Mouse (Mus musculus) midbrain, embryonic 11.5 days (tissue): ENCODE results near the gene Dync1h1. TPM values are rescaled to one million over a fixed set of nuclear protein-coding genes. Genes with fewer than 3 reads are reported as not detected.

ENCODE experiments used
- ATAC-seq: fragments of 200-750 bp; cut with Nextera tagmentation; 2 replicates; pipeline ENCODE4 v1.8.0; 2017; ENCODE audit warnings: moderate TSS enrichment, moderate library complexity; ENCODE audit not compliant: low FRiP score
- DNase-seq: peaks from one replicate; pipeline ENCODE4 v3.0.0; 2015; ENCODE audit warnings: low spot score; ENCODE audit errors: missing footprints
- H3K27ac ChIP-seq: fragments of 300-500 bp; sonication (generic); 2 replicates; pipeline ENCODE4 v1.5.1; 2014; ENCODE audit warnings: low read depth, low read length
- H3K27me3 ChIP-seq: fragments of 300-500 bp; sonication (generic); 2 replicates; pipeline ENCODE4 v1.6.1; 2014; ENCODE audit warnings: mild to moderate bottlenecking, low read length, moderate library complexity, mixed read lengths; ENCODE audit not compliant: control insufficient read depth, insufficient read depth
- H3K36me3 ChIP-seq: fragments of 300-500 bp; sonication (generic); 2 replicates; pipeline ENCODE4 v1.6.1; 2014; ENCODE audit warnings: mild to moderate bottlenecking, low read length, moderate library complexity, mixed read lengths; ENCODE audit not compliant: control insufficient read depth, insufficient read depth
- H3K4me1 ChIP-seq: fragments of 300-500 bp; sonication (generic); 2 replicates; pipeline ENCODE4 v1.6.1; 2014; ENCODE audit warnings: low read length; ENCODE audit not compliant: control insufficient read depth, insufficient read depth
- H3K4me2 ChIP-seq: fragments of 300-500 bp; sonication (generic); 2 replicates; pipeline ENCODE4 v1.6.1; 2014; ENCODE audit warnings: mild to moderate bottlenecking, moderate library complexity
- H3K4me3 ChIP-seq: fragments of 300-500 bp; sonication (generic); 2 replicates; pipeline ENCODE4 v1.5.1; 2014; ENCODE audit warnings: low read depth, low read length
- H3K9ac ChIP-seq: fragments of 300-500 bp; sonication (generic); 2 replicates; pipeline ENCODE4 v1.6.1; 2014; ENCODE audit warnings: low read length
- H3K9me3 ChIP-seq: fragments of 300-500 bp; sonication (generic); 2 replicates; pipeline ENCODE4 v1.6.1; 2016; ENCODE audit warnings: low read length; ENCODE audit not compliant: control insufficient read depth
- WGBS: fragments of 180-500 bp; shearing (Covaris S2); extraction: QIAGEN DNeasy Blood & Tissue Kit; methylation state at CpG from one replicate; pipeline ENCODE4 v1.1.7; 2014; 5-methylcytosine and 5-hydroxymethylcytosine counted together
- polyA plus RNA-seq: library from polyadenylated mRNA; unstranded; fragments of >200 nt; fragmentation: Nextera tagmentation; extraction: Ambion mirVana; gene quantifications from 2 replicates; pipeline ENCODE4 v1.2.1, GENCODE M21; 2014

The Dync1h1 gene
- polyA plus RNA-seq, 1 experiment from 2014 or later, result 74.9 TPM

GRCm38 (mm10) chr12:110566366-110566765, 34.9 kb upstream of the Dync1h1 start:
- no peaks in the 10 kb centered on the region; the same call in 1 of the 2 replicates for H3K4me1 ChIP-seq
- H3K9ac ChIP-seq, result no peak overlapping the region
- H3K9me3 ChIP-seq, result no peaks in the 10 kb centered on the region
- 91% methylated on average over 8 of the region's 9 CpGs for WGBS
- H3K4me2 ChIP-seq, result no peak overlapping the region
- peaks cover 13% of the 10 kb centered on the region; the same call in 1 of the 2 replicates for H3K36me3 ChIP-seq
- no peak for DNase-seq
- H3K27me3 ChIP-seq, result no peaks in the 10 kb centered on the region
- ATAC-seq, result no peak
- no peak overlapping the region for H3K27ac ChIP-seq
- H3K4me3 ChIP-seq, result no peak overlapping the region

- Histone ChIP-seq H3K4me3 (no peak overlapping the region), H3K9ac (no peak overlapping the region), H3K36me3 (peaks cover 11% of the 10 kb centered on the region; the same call in 1 of the 2 replicates), H3K4me1 (no peaks in the 10 kb centered on the region), H3K27ac (no peak overlapping the region), H3K27me3 (no peaks in the 10 kb centered on the region), H3K9me3 (no peaks in the 10 kb centered on the region), H3K4me2 (no peak overlapping the region)
- WGBS, result 87% methylated on average over 10 of the region's 10 CpGs
- ATAC-seq, result no peak
- peak; percentile 28 for DNase-seq
These were observed 30.2 kb upstream of the Dync1h1 start for GRCm38 (mm10) chr12:110571050-110571449.

DNA sequence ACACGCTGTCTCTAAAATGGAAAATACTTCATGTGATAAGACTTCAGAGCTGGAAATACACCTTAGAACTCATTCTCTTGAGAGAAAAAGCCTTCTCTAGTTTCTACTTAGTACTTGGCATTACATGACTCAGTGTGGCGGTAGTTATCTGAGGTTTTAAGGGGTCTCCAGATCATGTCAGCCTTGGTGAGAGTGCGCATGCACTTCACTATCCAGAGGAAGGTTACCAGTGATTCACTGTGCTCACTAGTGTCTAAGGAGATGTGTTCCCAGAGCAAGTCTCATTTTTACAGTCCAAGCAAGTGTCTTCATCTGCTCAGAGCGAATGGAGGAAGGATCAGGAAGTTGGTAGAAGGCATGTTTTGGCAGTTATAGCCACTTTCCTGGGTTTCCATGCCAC, 28.9 kb upstream of the Dync1h1 start:
- Histone ChIP-seq H3K36me3 (peaks cover 10% of the 10 kb centered on the region; the same call in 1 of the 2 replicates), H3K4me3 (no peak overlapping the region), H3K4me2 (no peak overlapping the region), H3K4me1 (no peaks in the 10 kb centered on the region), H3K27me3 (no peaks in the 10 kb centered on the region), H3K9me3 (no peaks in the 10 kb centered on the region), H3K27ac (no peak overlapping the region), H3K9ac (no peak overlapping the region)
- DNase-seq, result peak; percentile 65
- no peak for ATAC-seq
- 97% methylated on average over 4 of the region's 4 CpGs for WGBS

DNA sequence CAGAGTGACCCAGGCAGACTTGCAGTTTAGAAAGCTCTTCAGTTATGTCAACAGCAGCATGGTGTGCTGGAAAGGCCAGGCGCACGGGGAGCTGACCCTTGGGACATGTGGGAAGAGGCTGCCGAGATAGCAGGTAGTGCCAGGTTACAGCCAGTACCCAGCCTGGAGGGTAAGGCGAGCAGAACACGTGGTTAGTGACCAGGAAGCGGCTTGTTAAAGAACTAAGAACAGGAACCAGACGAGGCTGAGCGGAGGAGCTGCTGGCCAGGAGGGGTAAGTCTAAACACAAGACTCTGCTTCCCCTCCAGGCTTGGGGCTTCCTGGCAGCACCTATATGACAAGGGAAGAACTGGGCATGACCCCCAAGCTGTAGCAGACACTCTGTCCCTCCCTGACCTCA, 27.6 kb upstream of the Dync1h1 start:
- Histone ChIP-seq H3K4me2 (no peak overlapping the region), H3K27me3 (no peaks in the 10 kb centered on the region), H3K9ac (no peak overlapping the region), H3K27ac (no peak overlapping the region), H3K9me3 (no peaks in the 10 kb centered on the region), H3K4me1 (no peaks in the 10 kb centered on the region), H3K36me3 (0 out of 2 replicates have a peak, but pooled peaks cover 3% of the 10 kb centered on the region), H3K4me3 (no peak overlapping the region)
- no peak for ATAC-seq
- DNase-seq, result peak; percentile 37
- 87% methylated on average over 8 of the region's 8 CpGs for WGBS

- Histone ChIP-seq H3K4me2 (no peak overlapping the region), H3K4me1 (no peaks in the 10 kb centered on the region), H3K9me3 (no peaks in the 10 kb centered on the region), H3K27me3 (no peaks in the 10 kb centered on the region), H3K27ac (no peak overlapping the region), H3K4me3 (no peak overlapping the region), H3K36me3 (no peaks in the 10 kb centered on the region), H3K9ac (no peak overlapping the region)
- ATAC-seq (no peak), DNase-seq (peak; percentile 26)
- WGBS, result 77% methylated on average over 4 of the region's 4 CpGs
These were observed 25.3 kb upstream of the Dync1h1 start for GRCm38 (mm10) chr12:110575926-110576325.

- H3K4me3 ChIP-seq, result no peak overlapping the region
- H3K9me3 ChIP-seq, result no peaks in the 10 kb centered on the region
- no peaks in the 10 kb centered on the region for H3K27me3 ChIP-seq
- DNase-seq (peak; percentile 12), ATAC-seq (no peak)
- WGBS, result 90% methylated on average over 9 of the region's 9 CpGs
- no peak overlapping the region for H3K9ac ChIP-seq
- H3K4me1 ChIP-seq, result no peaks in the 10 kb centered on the region
- H3K27ac ChIP-seq, result no peak overlapping the region
- no peak overlapping the region for H3K4me2 ChIP-seq
- H3K36me3 ChIP-seq, result no peaks in the 10 kb centered on the region
These were observed 22.9 kb upstream of the Dync1h1 start for GRCm38 (mm10) chr12:110578333-110578732.

- DNase-seq (no peak), ATAC-seq (no peak)
- Histone ChIP-seq H3K9ac (no peak overlapping the region), H3K36me3 (no peaks in the 10 kb centered on the region), H3K4me3 (no peak overlapping the region), H3K27ac (no peak overlapping the region), H3K9me3 (no peaks in the 10 kb centered on the region), H3K27me3 (no peaks in the 10 kb centered on the region), H3K4me2 (no peak overlapping the region), H3K4me1 (peaks cover 9% of the 10 kb centered on the region)
- WGBS, result 84% methylated on average over 6 of the region's 6 CpGs
These were observed 12.6 kb upstream of the Dync1h1 start for GRCm38 (mm10) chr12:110588622-110589021.

GRCm38 (mm10) chr12:110590804-110591259, 10.4 kb upstream of the Dync1h1 start:
- 2% methylated on average over 15 of the region's 15 CpGs for WGBS

DNA sequence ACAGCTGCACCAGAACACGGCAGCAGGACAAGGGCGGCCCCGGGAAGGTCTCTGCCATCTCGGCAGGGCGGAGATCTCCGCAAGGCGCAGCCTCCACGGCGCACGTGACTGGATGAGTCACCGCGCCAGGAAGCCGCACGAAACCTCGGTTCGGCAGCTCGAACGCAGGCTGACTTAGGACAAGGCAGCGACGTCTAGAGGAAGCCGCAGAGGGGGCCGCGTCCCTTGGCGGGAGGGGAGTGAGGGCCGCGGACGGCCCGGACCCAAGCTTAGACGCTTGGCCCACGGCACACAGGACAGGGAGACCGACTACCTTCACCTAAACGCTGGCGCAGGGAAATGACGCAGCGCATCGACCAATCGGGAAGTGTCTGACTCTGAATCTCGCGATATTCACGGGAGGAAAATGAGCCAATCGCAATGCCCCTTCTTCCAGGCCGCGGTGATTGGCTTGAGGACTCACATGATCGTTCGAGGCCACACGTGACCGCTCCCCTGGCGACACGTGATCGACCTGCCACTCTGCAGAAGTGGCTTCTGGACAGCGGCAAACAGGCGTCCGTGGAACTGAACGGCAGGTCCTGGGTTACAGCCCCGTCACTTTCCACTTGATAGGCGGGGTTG, 9.9 kb upstream of the Dync1h1 start:
- no peaks in the 10 kb centered on the region for H3K9me3 ChIP-seq
- peak overlapping the region; percentile 91 for H3K9ac ChIP-seq
- peak overlapping the region; percentile 88 for H3K4me3 ChIP-seq
- H3K4me1 ChIP-seq, result peaks cover 9% of the 10 kb centered on the region
- peak overlapping the region; percentile 62 for H3K4me2 ChIP-seq
- H3K36me3 ChIP-seq, result no peaks in the 10 kb centered on the region
- peak; percentile 100 for DNase-seq
- H3K27me3 ChIP-seq, result no peaks in the 10 kb centered on the region
- peak overlapping the region; percentile 54; the same call in 1 of the 2 replicates for H3K27ac ChIP-seq
- under 1% methylated on average over 56 of the region's 56 CpGs for WGBS
- peak; percentile 97 for ATAC-seq

More at GRCm38 (mm10) chr12:110590804-110591259, 10.4 kb upstream of the Dync1h1 start:
- peak overlapping the region; percentile 91 for H3K9ac ChIP-seq
- peak overlapping the region; percentile 54; the same call in 1 of the 2 replicates for H3K27ac ChIP-seq
- ATAC-seq (no peak), DNase-seq (no peak)
- H3K9me3 ChIP-seq, result no peaks in the 10 kb centered on the region
- H3K27me3 ChIP-seq, result no peaks in the 10 kb centered on the region
- peak overlapping the region; percentile 88 for H3K4me3 ChIP-seq
- no peaks in the 10 kb centered on the region for H3K36me3 ChIP-seq
- H3K4me2 ChIP-seq, result peak overlapping the region; percentile 55
- H3K4me1 ChIP-seq, result peaks cover 9% of the 10 kb centered on the region
